Mouse (Mus musculus): ENCODE data around the gene Acta2.

- TF ChIP-seq POLR2A (IDR thresholded peaks at IDR 0.05; ENCODE audit: insufficient read depth, low read depth, low read length) (no peak), CTCF (IDR thresholded peaks at IDR 0.05; ENCODE audit: insufficient read depth, low read depth, low read length) (no peak)
Observed at GRCm38 (mm10) chr19:34262273-34262974, 7.0 kb upstream of the Acta2 start.

Data from olfactory bulb, adult 2 months (tissue).